Mouse (Mus musculus) liver, embryonic 13.5 days (tissue): ENCODE measurements around the gene Inafm1. TPM values are rescaled to one million over a fixed set of nuclear protein-coding genes. Genes with fewer than 3 reads are reported as not detected.
"Not testable (repeated sequence)": the region's sequence is repeated elsewhere in the genome, so short reads cannot be mapped to it uniquely, and the experiment has no call there.

Experiments
- ATAC-seq: fragments of 200-750 bp; cut with Nextera tagmentation; 2 replicates; pipeline ENCODE4 v1.8.0; 2017; ENCODE audit warnings: low read depth, mild to moderate bottlenecking, moderate number of reproducible peaks, moderate library complexity
- DNase-seq: peaks from one replicate; pipeline ENCODE4 v3.0.0; 2022
- H3K27ac ChIP-seq: fragments of 300-500 bp; sonication (generic); 2 replicates; pipeline ENCODE4 v1.5.1; 2015; ENCODE audit warnings: moderate library complexity, mild to moderate bottlenecking, inconsistent platforms
- H3K27me3 ChIP-seq: fragments of 300-500 bp; sonication (generic); 2 replicates; pipeline ENCODE4 v1.6.1; 2015; ENCODE audit warnings: mild to moderate bottlenecking, inconsistent platforms
- H3K36me3 ChIP-seq: fragments of 300-500 bp; sonication (generic); 2 replicates; pipeline ENCODE4 v1.6.1; 2015; ENCODE audit warnings: mild to moderate bottlenecking, inconsistent platforms
- H3K4me1 ChIP-seq: fragments of 300-500 bp; sonication (generic); replicated peaks from 2 replicates; pipeline ENCODE4 v1.6.1; 2015; ENCODE audit warnings: inconsistent platforms
- H3K4me2 ChIP-seq: fragments of 300-500 bp; sonication (generic); 2 replicates; pipeline ENCODE4 v1.6.1; 2015; ENCODE audit warnings: inconsistent platforms, mild to moderate bottlenecking, moderate library complexity
- H3K4me3 ChIP-seq: fragments of 300-500 bp; sonication (generic); replicated peaks from 2 replicates; pipeline ENCODE4 v1.5.1; 2015; ENCODE audit warnings: mild to moderate bottlenecking, inconsistent platforms
- H3K9ac ChIP-seq: fragments of 300-500 bp; sonication (generic); 2 replicates; pipeline ENCODE4 v1.6.1; 2015; ENCODE audit warnings: mild to moderate bottlenecking, inconsistent platforms
- H3K9me3 ChIP-seq: fragments of 300-500 bp; sonication (generic); replicated peaks from 2 replicates; pipeline ENCODE4 v1.6.1; 2016; ENCODE audit warnings: inconsistent platforms
- WGBS: fragments of 180-500 bp; shearing (Covaris S2); methylation state at CpG from one replicate; pipeline ENCODE4 v1.1.7; 2015; ENCODE audit not compliant: insufficient replicate concordance; 5-methylcytosine and 5-hydroxymethylcytosine counted together
- polyA plus RNA-seq: library from polyadenylated mRNA; unstranded; fragments of >200 nt; fragmentation: Nextera tagmentation; extraction: Ambion mirVana; gene quantifications from 2 replicates; pipeline ENCODE4 v1.2.1, GENCODE M21; 2015

The Inafm1 gene
- polyA plus RNA-seq, 1 experiment from 2014 or later = 4.4 TPM

DNA sequence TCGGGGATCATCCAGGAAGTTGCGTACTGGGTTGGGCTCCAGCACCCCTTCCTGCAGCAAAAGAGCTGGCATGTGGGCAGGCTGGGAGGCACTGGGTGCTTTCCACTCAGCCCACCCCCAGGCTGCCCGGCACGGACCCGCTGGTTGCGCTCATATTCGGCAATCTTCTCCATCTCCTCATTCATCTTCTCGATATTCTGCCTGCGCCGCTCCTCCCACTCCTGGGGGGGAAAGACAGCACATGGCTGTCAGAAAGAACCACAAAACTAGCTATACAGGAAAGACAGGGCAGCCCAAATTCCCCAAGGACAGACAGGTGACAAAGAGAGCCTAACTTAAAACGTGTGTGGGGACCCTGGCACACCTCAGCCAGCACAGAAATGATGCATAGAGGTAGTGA lies 7.3 kb upstream of the Inafm1 start:
- DNase-seq (no peak), ATAC-seq (no peak)
- Histone ChIP-seq H3K27ac (no peak overlapping the region), H3K4me1 (peaks cover 42% of the 10 kb centered on the region), H3K9me3 (no peaks in the 10 kb centered on the region), H3K36me3 (peaks cover 85% of the 10 kb centered on the region), H3K4me3 (no peak overlapping the region), H3K27me3 (no peaks in the 10 kb centered on the region), H3K4me2 (no peak overlapping the region), H3K9ac (no peak overlapping the region)
- 89% methylated on average over 11 of the region's 11 CpGs for WGBS

DNA sequence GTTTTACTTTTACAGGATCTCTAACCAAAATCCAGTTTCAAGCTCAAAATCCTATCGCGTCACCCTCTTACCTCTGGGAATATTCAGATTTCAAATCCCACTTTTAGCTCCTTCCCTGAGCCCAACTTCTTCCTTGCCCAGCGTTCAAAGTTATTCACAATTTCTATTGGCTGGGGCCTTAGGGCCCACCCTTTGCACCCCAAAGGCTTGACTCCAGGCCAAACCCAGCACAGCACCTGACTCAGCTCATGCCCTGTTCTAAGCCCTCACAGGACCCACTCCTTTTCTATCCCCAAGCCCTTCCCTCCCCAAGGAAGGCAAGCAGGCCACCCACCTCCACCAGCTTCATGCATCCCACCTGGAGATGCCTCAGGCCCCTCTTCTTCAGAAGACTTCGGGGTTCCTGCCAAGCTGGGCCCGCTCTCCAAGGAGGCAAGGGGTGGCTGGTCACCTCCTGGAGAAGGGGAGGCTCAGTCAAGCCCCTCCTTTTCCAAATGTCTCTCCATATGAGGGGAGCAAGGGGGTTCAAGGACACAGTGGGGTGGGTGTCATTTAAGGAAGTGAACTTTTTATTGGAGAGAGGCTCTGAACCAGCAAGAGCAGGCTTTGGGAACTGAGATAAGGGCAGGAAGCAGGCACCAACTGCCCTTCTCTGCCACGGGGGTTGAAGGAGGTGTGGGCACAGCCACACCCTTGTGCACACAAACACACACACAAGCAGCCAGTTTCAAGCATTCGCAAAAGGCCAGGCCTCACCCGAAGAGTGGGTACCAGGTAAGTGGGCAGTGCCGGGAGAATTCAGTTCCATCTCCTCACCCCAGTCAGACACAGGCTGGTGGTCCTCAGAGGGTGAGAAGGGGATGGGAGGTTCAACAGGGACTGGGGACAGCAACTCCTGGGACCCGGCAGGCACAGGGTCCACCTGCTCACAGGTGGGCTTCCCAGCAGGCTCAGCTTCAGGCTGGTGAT lies 1.8 kb upstream of the Inafm1 start:
- ATAC-seq (0 out of 2 replicates have a peak, but pooled peaks have one; percentile 13), DNase-seq (peak; percentile 52)
- no peaks in the 10 kb centered on the region for H3K9me3 ChIP-seq
- peak overlapping the region; percentile 84 for H3K4me3 ChIP-seq
- no peaks in the 10 kb centered on the region for H3K27me3 ChIP-seq
- peak overlapping the region; percentile 98 for H3K27ac ChIP-seq
- peak overlapping the region; percentile 100 for H3K4me2 ChIP-seq
- peaks cover 63% of the 10 kb centered on the region for H3K4me1 ChIP-seq
- peaks cover 54% of the 10 kb centered on the region for H3K36me3 ChIP-seq
- peak overlapping the region; percentile 93 for H3K9ac ChIP-seq
- WGBS = 47% methylated on average over 10 of the region's 10 CpGs

DNA sequence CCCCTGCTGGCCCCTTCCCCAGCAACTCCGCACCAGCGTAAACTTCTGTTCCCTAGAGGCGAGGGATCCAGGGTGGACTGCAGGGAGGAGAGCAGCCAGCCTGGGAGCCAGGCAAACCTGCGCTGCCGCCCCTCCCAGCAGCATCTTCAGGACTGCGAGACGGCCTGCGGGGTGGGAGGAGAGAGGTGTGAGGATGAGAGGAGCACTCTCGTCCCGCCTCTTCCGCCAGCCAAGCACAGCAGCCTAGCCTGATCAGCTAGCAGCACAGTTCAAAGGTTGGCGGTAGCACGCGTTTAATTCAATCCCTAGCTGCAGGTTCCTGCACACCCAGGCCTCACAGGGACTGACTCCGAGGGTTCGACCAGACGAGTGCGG lies 336 bp upstream of the Inafm1 start:
- H3K27ac ChIP-seq = peak overlapping the region; percentile 98
- peak overlapping the region; percentile 100 for H3K4me2 ChIP-seq
- H3K36me3 ChIP-seq = peaks cover 42% of the 10 kb centered on the region
- H3K4me1 ChIP-seq = peaks cover 70% of the 10 kb centered on the region
- H3K27me3 ChIP-seq = no peaks in the 10 kb centered on the region
- peak overlapping the region; percentile 93 for H3K9ac ChIP-seq
- DNase-seq (peak; percentile 82), ATAC-seq (peak; percentile 85)
- no peaks in the 10 kb centered on the region for H3K9me3 ChIP-seq
- H3K4me3 ChIP-seq = peak overlapping the region; percentile 84
- under 1% methylated on average over 18 of the region's 18 CpGs for WGBS

DNA sequence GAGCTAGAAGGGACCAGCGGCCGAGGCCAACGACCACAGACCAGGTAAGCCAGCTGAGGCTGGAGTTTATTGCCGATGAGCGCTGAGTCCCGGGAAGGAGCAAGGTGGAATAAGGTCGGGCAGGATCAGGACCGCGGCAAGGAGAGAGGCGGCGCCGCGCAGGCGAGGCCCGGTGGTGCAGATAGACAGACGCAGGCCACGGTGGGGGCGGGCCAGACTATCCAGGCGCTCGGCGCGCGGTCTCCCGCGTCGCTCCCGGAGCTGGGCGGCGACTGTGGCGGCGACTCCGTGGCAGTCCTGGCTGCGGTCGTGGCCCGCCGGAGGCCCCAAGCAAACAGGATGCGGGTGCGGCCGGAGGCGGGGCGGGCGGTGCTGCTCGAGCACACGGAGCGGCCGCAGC lies 736 bp downstream of the Inafm1 start:
- no peaks in the 10 kb centered on the region for H3K9me3 ChIP-seq
- H3K36me3 ChIP-seq = peaks cover 31% of the 10 kb centered on the region
- peak; percentile 79 for ATAC-seq
- WGBS = under 1% methylated on average over 46 of the region's 46 CpGs
- peaks cover 70% of the 10 kb centered on the region for H3K4me1 ChIP-seq
- H3K27me3 ChIP-seq = no peaks in the 10 kb centered on the region
- peak; percentile 87 for DNase-seq
- peak overlapping the region; percentile 84 for H3K4me3 ChIP-seq
- H3K27ac ChIP-seq = peak overlapping the region; percentile 98
- peak overlapping the region; percentile 93 for H3K9ac ChIP-seq
- peak overlapping the region; percentile 100 for H3K4me2 ChIP-seq

DNA sequence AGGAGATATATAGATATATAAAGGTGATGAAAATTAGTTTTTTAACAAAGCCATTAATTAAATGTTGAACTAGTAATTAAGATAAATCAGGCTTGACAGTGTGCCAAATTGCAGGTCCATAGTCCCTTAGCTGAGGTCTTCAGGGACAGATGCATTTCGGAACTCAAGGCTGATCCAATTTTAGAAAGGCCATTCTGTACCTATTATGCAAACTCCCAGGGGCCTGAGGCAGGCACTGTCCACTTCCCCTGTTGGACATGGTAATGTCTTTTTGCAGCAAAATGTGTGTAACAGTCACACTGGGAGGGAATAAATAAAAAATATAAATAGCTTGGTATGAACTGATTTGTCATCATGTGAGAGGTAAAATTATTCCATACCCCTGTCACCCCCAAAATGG lies 2.3 kb downstream of the Inafm1 start:
- Histone ChIP-seq H3K9me3 (no peaks in the 10 kb centered on the region), H3K4me1 (peaks cover 58% of the 10 kb centered on the region), H3K4me3 (no peak overlapping the region), H3K36me3 (peaks cover 16% of the 10 kb centered on the region), H3K9ac (peak overlapping the region; percentile 93; the same call in 1 of the 2 replicates), H3K27ac (no peak overlapping the region), H3K4me2 (no peak overlapping the region; the same call in 1 of the 2 replicates), H3K27me3 (no peaks in the 10 kb centered on the region)
- no peak for DNase-seq
- ATAC-seq = no peak
- 80% methylated on average over 1 of the region's 1 CpGs for WGBS

DNA sequence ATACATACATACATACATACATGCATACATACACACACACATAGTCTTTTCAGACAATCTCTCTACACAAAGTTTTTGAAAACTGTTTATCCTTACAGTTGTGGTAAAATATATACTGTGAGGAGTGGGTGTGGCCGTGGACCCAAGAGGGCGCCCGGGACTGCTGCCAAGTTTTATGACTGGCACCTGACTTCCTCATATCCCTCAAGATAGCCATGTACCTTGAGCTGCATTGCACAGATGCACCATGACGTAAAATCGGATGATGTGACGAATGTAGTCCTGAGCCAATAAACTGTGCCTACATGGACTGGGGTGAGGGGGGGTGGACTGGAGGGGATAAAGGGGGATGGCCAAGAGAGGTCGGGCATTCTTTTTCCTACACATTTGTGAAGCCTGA lies 6.8 kb downstream of the Inafm1 start:
- peaks cover 17% of the 10 kb centered on the region for H3K4me1 ChIP-seq
- H3K27me3 ChIP-seq, H3K36me3 ChIP-seq, H3K4me2 ChIP-seq, H3K4me3 ChIP-seq, DNase-seq, H3K27ac ChIP-seq, H3K9ac ChIP-seq, H3K9me3 ChIP-seq, ATAC-seq: not testable (repeated sequence)
- WGBS = 63% methylated on average over 7 of the region's 7 CpGs

DNA sequence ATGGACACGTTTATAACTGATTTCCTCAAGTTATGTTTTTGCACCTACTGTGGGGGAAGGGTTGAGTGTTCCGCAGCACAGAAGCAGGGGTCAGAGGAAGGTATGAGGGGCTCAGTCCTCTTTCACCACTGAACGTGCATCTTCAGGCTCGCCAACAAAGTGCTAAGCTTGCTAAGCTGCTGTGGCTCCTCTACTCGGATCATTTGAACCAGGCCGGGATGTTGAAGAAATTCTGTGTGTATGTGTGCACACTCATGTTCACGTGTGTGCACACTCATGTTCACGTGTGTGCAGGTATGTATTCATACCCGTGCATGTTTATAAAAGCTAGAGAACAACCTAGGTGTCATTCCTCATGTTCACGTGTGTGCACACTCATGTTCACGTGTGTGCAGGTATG lies 7.6 kb downstream of the Inafm1 start:
- Histone ChIP-seq H3K27ac (no peak overlapping the region), H3K9ac (no peak overlapping the region), H3K4me2 (no peak overlapping the region), H3K36me3 (peaks cover 4% of the 10 kb centered on the region; the same call in 1 of the 2 replicates), H3K4me1 (peaks cover 13% of the 10 kb centered on the region), H3K27me3 (no peaks in the 10 kb centered on the region), H3K4me3 (no peak overlapping the region), H3K9me3 (no peaks in the 10 kb centered on the region)
- ATAC-seq = no peak
- 76% methylated on average over 11 of the region's 11 CpGs for WGBS
- DNase-seq = no peak

DNA sequence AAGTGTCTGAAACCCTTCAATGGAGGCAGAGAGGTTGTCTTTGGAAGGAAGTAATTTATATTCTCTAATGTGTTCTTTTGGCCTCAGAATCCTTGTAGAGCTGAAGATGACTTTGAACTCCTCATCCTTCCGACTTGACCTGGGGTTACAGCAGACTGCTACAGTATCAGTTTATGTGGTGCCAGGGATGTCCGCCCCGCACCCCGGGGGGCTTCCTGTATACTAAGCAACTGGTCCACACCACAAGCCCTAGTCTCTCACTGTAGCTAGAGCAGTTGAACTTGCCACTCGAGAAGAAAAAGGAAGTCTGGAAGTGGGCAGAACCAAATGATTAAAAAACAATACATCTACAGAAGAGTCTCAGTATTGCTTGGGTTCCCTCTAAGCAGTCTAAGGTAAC lies 9.6 kb downstream of the Inafm1 start:
- WGBS = 44% methylated on average over 5 of the region's 5 CpGs

DNA sequence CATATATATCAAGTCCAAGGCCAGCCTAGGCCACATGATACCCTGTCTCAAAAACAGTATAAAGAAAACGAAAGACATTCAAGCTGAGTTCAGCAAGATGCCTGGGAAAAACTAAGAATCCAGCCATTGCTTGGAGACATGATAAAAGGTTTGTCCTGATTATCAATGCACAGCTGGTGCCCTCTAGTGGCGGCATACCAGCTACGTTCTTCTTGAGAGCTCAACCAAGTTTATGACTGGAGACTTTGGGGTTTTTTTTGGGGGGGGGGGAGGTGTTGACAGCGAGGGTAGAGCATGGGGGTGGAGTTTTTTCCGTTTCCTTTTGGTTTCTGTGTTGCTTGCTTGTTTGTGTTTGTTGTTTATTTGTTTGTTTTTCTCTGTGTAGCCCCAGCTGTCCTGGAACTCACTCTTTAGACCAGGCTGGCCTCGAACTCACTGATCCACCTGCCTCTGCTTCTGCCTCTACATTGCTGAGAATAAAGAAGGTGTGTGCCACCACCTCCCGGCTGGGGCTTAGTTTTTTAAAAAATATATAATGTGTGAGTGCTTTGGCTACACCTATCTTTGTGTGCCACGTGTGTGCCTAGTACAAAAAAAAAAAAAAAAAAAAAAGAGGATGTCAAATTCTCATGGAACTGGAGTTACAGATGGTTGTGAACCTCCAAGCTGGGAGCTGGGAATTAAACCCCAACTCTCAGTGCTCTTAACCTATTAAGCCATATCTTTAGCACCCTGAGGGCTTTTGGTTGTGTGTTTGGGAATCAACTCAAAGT lies 10.2 kb downstream of the Inafm1 start:
- Histone ChIP-seq H3K9me3 (no peaks in the 10 kb centered on the region), H3K27me3 (no peaks in the 10 kb centered on the region), H3K27ac (no peak overlapping the region), H3K4me1 (no peaks in the 10 kb centered on the region), H3K4me2 (no peak overlapping the region), H3K4me3 (no peak overlapping the region), H3K36me3 (no peaks in the 10 kb centered on the region), H3K9ac (no peak overlapping the region)
- ATAC-seq (no peak), DNase-seq (peak; percentile 58)
- 21% methylated on average over 8 of the region's 8 CpGs for WGBS

More for the DNA sequence above, 9.6 kb downstream of the Inafm1 start:
- Histone ChIP-seq H3K4me2 (no peak overlapping the region), H3K36me3 (no peaks in the 10 kb centered on the region), H3K4me3 (no peak overlapping the region), H3K4me1 (no peaks in the 10 kb centered on the region), H3K27me3 (no peaks in the 10 kb centered on the region), H3K9ac (no peak overlapping the region), H3K27ac (no peak overlapping the region), H3K9me3 (no peaks in the 10 kb centered on the region)
- ATAC-seq (no peak), DNase-seq (no peak)

DNA sequence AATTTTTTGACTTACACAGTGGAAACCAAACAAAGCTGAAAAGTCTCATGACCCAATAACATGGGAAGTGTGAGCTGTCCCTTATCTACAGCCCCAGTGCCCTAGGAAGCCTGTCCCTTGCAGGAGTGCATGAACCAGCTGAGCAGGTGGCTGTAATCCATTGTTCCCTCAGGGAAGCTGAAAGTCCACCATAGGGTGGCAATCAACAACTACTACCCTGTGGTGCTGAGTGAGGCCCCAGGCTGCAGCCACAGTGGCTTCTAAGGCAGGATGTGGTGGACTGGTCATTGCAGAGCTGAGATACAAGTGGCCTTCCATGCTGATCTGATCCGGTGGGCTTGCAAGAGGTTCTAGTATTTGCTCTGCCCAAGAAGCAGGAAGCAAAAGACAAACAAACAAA lies 12.3 kb downstream of the Inafm1 start:
- Histone ChIP-seq H3K27me3 (no peaks in the 10 kb centered on the region), H3K36me3 (no peaks in the 10 kb centered on the region), H3K4me3 (no peak overlapping the region), H3K9ac (no peak overlapping the region), H3K9me3 (no peaks in the 10 kb centered on the region), H3K4me2 (no peak overlapping the region), H3K4me1 (no peaks in the 10 kb centered on the region), H3K27ac (no peak overlapping the region)
- ATAC-seq (no peak), DNase-seq (no peak)
- 30% methylated on average over 1 of the region's 1 CpGs for WGBS

DNA sequence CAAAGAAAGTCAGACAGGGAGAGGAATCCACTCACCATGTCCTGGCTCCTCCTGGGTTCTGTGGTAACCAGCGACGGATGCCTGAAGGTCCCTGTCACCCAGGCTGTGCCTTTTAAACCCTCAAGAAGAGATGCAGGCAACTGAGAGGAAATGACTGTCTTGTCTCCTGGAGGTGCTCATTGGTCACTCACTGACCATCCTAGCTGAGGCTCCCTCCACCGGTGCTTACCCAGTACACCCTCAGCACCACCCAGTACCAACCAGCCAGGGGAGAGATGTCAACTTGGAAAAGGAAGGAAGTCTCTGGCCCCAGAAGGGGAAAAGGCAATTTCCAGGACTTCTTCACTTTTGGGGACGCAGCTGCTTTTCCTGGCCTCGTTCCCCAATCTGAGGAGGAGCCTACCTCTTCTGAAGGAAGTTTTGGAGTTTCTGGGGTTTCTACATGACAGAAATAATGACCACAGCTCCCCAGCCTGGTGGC lies 14.3 kb downstream of the Inafm1 start, which contains the start of gene C5ar1:
C5ar1 (minus strand) TSS at position 431 of the 481 bp plus-strand sequence.
- ATAC-seq (no peak), DNase-seq (no peak)
- 47% methylated on average over 5 of the region's 5 CpGs for WGBS
- H3K27ac ChIP-seq = no peak within 1 kb of the TSS
- no peak within 1 kb of the TSS for H3K9ac ChIP-seq
- no peaks in the 10 kb centered on the region for H3K9me3 ChIP-seq
- H3K4me2 ChIP-seq = no peak within 1 kb of the TSS
- no peak within 1 kb of the TSS for H3K4me3 ChIP-seq
- H3K4me1 ChIP-seq = no peaks in the 10 kb centered on the region
- no peaks in the 10 kb centered on the region for H3K27me3 ChIP-seq
- no peaks in the 10 kb centered on the region for H3K36me3 ChIP-seq
